Mouse (Mus musculus): ENCODE data around the gene Prr12. TPM values are rescaled to one million over a fixed set of nuclear protein-coding genes. Genes with fewer than 3 reads are reported as not detected.

Gene Prr12
- polyA plus RNA-seq, 1 experiment = not detected

- Histone ChIP-seq H3K4me3 (ENCODE audit: insufficient read depth, low read depth, low read length) (peak overlapping the region; percentile 95), H3K4me1 (ENCODE audit: control insufficient read depth, insufficient read depth, low read length) (peaks cover 33% of the 10 kb centered on the region), H3K27ac (ENCODE audit: insufficient read depth, low read depth, low read length) (no peak overlapping the region; the same call in 1 of the 2 replicates)
- 6% methylated on average over 16 of the region's 16 CpGs for WGBS
- TF ChIP-seq CTCF (IDR thresholded peaks at IDR 0.05; ENCODE audit: insufficient read depth, low read depth, low read length) = no peak
- TF ChIP-seq POLR2A (IDR thresholded peaks at IDR 0.05; ENCODE audit: insufficient read depth, low read depth, low read length) = no peak
Measured at GRCm38 (mm10) chr7:45050945-45051600, 1.6 kb downstream of the Prr12 start.

GRCm38 (mm10) chr7:45048923-45049657, 3.6 kb downstream of the Prr12 start:
- peaks cover 33% of the 10 kb centered on the region for H3K4me1 ChIP-seq (ENCODE audit: control insufficient read depth, insufficient read depth, low read length)
- TF ChIP-seq CTCF (IDR thresholded peaks at IDR 0.05; ENCODE audit: insufficient read depth, low read depth, low read length) (no peak), POLR2A (IDR thresholded peaks at IDR 0.05; ENCODE audit: insufficient read depth, low read depth, low read length) (no peak)
- WGBS = 88% methylated on average over 23 of the region's 23 CpGs
- no peak overlapping the region for H3K27ac ChIP-seq (ENCODE audit: insufficient read depth, low read depth, low read length)
- H3K4me3 ChIP-seq (ENCODE audit: insufficient read depth, low read depth, low read length) = no peak overlapping the region

GRCm38 (mm10) chr7:45048001-45048890, 4.4 kb downstream of the Prr12 start:
- no peak overlapping the region for H3K4me3 ChIP-seq (ENCODE audit: insufficient read depth, low read depth, low read length)
- TF ChIP-seq POLR2A (IDR thresholded peaks at IDR 0.05; ENCODE audit: insufficient read depth, low read depth, low read length) (no peak), CTCF (IDR thresholded peaks at IDR 0.05; ENCODE audit: insufficient read depth, low read depth, low read length) (no peak)
- 82% methylated on average over 38 of the region's 38 CpGs for WGBS
- H3K27ac ChIP-seq (ENCODE audit: insufficient read depth, low read depth, low read length) = no peak overlapping the region
- H3K4me1 ChIP-seq (ENCODE audit: control insufficient read depth, insufficient read depth, low read length) = peaks cover 31% of the 10 kb centered on the region

- no peak for TF ChIP-seq CTCF (IDR thresholded peaks at IDR 0.05; ENCODE audit: insufficient read depth, low read depth, low read length)
- no peak for TF ChIP-seq POLR2A (IDR thresholded peaks at IDR 0.05; ENCODE audit: insufficient read depth, low read depth, low read length)
- 94% methylated on average over 14 of the region's 14 CpGs for WGBS
Measured at GRCm38 (mm10) chr7:45047491-45047890, 5.2 kb downstream of the Prr12 start.

GRCm38 (mm10) chr7:45046853-45047350, 5.8 kb downstream of the Prr12 start:
- TF ChIP-seq CTCF (IDR thresholded peaks at IDR 0.05; ENCODE audit: insufficient read depth, low read depth, low read length) = no peak
- no peak for TF ChIP-seq POLR2A (IDR thresholded peaks at IDR 0.05; ENCODE audit: insufficient read depth, low read depth, low read length)
- no peak overlapping the region for H3K27ac ChIP-seq (ENCODE audit: insufficient read depth, low read depth, low read length)
- H3K4me1 ChIP-seq (ENCODE audit: control insufficient read depth, insufficient read depth, low read length) = peaks cover 32% of the 10 kb centered on the region
- 95% methylated on average over 26 of the region's 26 CpGs for WGBS
- H3K4me3 ChIP-seq (ENCODE audit: insufficient read depth, low read depth, low read length) = no peak overlapping the region

More at GRCm38 (mm10) chr7:45047491-45047890, 5.2 kb downstream of the Prr12 start:
- no peak overlapping the region for H3K4me3 ChIP-seq (ENCODE audit: insufficient read depth, low read depth, low read length)
- no peak overlapping the region for H3K27ac ChIP-seq (ENCODE audit: insufficient read depth, low read depth, low read length)
- peaks cover 34% of the 10 kb centered on the region for H3K4me1 ChIP-seq (ENCODE audit: control insufficient read depth, insufficient read depth, low read length)

GRCm38 (mm10) chr7:45045741-45046140, 6.9 kb downstream of the Prr12 start:
- Histone ChIP-seq H3K4me1 (ENCODE audit: control insufficient read depth, insufficient read depth, low read length) (peaks cover 23% of the 10 kb centered on the region), H3K4me3 (ENCODE audit: insufficient read depth, low read depth, low read length) (no peak overlapping the region), H3K27ac (ENCODE audit: insufficient read depth, low read depth, low read length) (no peak overlapping the region)
- TF ChIP-seq CTCF (IDR thresholded peaks at IDR 0.05; ENCODE audit: insufficient read depth, low read depth, low read length) = no peak
- no peak for TF ChIP-seq POLR2A (IDR thresholded peaks at IDR 0.05; ENCODE audit: insufficient read depth, low read depth, low read length)
- WGBS = 91% methylated on average over 22 of the region's 22 CpGs

- 93% methylated on average over 14 of the region's 14 CpGs for WGBS
- Histone ChIP-seq H3K4me1 (ENCODE audit: control insufficient read depth, insufficient read depth, low read length) (peaks cover 12% of the 10 kb centered on the region; the same call in 1 of the 2 replicates), H3K27ac (ENCODE audit: insufficient read depth, low read depth, low read length) (no peak overlapping the region), H3K4me3 (ENCODE audit: insufficient read depth, low read depth, low read length) (no peak overlapping the region)
- TF ChIP-seq CTCF (IDR thresholded peaks at IDR 0.05; ENCODE audit: insufficient read depth, low read depth, low read length) = no peak
- no peak for TF ChIP-seq POLR2A (IDR thresholded peaks at IDR 0.05; ENCODE audit: insufficient read depth, low read depth, low read length)
Measured at GRCm38 (mm10) chr7:45043307-45043706, 9.4 kb downstream of the Prr12 start.

- no peak overlapping the region for H3K4me3 ChIP-seq (ENCODE audit: insufficient read depth, low read depth, low read length)
- H3K4me1 ChIP-seq (ENCODE audit: control insufficient read depth, insufficient read depth, low read length) = peaks cover 7% of the 10 kb centered on the region; the same call in 1 of the 2 replicates
- WGBS = 92% methylated on average over 9 of the region's 9 CpGs
- TF ChIP-seq CTCF (IDR thresholded peaks at IDR 0.05; ENCODE audit: insufficient read depth, low read depth, low read length) = no peak
- TF ChIP-seq POLR2A (IDR thresholded peaks at IDR 0.05; ENCODE audit: insufficient read depth, low read depth, low read length) = no peak
- no peak overlapping the region for H3K27ac ChIP-seq (ENCODE audit: insufficient read depth, low read depth, low read length)
Measured at GRCm38 (mm10) chr7:45040851-45041250, 11.8 kb downstream of the Prr12 start.
